Mouse (Mus musculus) ovary, adult 18-20 months (tissue): ENCODE results near the gene Polr1e.
"Not testable (repeated sequence)": the region's sequence is repeated elsewhere in the genome, so short reads cannot be mapped to it uniquely, and the experiment has no call there.

ENCODE experiments used
- DNase-seq: peaks from one replicate; pipeline ENCODE4 v3.0.0; 2022; ENCODE audit warnings: low spot score, mixed read lengths

Gene Polr1e

DNA sequence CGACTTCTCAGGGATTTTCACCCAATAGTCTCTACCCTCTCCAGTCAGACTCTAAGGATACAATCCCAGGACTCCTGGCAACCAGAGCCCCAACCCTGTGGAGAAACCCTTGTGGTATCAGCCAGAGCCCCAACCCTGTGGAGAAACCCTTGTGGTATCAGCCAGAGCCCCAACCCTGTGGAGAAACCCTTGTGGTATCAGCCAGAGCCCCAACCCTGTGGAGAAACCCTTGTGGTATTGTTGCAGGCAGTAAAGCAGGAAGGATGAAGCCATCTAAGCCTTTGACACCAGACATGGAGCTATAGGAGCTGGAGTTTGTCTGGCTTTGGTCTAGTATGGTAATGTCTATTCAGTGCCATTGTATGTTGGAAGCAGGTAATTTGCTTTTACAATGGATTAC is 45.5 kb downstream of the Polr1e start:
- DNase-seq: not testable (repeated sequence)

DNA sequence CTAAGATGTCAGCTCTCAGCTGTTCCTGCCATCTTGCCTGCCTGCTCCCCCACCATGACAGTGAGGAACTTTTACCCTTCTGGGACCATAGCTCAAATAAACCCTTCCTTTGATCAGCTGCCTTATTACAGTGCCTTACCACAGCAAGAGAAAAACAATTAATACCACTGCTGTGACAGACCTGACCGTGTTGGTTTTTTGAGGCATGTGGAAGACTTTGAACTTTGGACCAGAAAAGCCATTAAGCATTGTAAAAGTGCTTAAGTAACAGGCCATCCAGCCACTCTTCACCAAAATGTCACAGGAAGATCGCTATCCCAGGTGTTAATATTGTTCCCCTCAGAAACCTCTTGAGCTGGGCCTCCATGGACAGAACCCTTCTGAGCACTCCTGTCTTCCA is 46.2 kb downstream of the Polr1e start:
- no peak for DNase-seq

DNA sequence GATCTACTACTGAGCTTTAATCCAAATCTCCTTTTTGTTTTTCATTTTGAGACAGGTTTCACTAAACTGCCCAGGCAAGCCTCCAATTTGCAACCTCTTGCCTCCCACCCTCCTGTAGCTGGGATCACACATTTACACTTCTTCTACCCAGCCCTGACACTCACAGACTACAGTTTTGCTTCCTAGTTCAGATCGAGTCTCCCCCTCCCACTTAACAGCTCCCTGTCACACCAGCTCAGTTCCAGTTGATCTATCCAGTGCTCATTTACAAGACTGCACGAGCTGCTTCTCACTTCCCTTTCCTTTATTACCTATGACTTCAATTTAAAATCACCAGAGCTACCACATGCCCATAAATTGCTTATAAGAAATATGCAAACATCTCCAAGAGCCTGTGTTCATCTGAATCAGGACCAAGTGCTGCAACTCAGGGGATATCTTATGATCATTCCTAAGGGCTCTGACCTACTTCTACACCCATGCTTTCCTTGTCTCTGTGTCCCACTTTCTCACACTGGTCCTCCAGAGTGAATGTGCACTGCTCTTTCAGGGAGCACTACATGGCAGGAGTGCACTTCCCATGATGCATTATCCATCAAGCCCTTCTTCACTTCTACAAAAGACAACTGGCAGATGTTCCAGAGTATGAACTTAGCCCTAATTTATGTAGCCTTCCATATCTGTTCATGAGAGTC is 47.8 kb downstream of the Polr1e start:
- no peak for DNase-seq

DNA sequence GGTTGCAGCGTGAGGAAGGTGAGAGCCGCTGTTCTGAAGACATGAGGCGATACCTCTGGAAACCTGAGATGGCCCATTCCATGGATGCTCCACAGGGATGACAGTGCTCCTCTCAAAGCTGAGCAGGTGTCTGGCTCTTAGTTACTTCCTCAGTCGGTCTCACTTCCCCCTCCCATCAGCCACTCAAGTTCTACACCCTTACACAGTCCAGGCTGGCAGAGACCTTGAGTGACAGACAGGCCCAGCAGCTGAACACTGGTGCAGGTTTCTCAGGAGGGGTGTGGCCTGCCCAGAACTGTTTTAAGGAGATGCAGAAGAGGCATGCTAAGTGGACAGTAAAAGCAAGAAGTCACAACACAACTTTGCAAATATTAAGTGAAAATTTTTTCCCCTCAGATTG is 49.4 kb downstream of the Polr1e start:
- DNase-seq: no peak

DNA sequence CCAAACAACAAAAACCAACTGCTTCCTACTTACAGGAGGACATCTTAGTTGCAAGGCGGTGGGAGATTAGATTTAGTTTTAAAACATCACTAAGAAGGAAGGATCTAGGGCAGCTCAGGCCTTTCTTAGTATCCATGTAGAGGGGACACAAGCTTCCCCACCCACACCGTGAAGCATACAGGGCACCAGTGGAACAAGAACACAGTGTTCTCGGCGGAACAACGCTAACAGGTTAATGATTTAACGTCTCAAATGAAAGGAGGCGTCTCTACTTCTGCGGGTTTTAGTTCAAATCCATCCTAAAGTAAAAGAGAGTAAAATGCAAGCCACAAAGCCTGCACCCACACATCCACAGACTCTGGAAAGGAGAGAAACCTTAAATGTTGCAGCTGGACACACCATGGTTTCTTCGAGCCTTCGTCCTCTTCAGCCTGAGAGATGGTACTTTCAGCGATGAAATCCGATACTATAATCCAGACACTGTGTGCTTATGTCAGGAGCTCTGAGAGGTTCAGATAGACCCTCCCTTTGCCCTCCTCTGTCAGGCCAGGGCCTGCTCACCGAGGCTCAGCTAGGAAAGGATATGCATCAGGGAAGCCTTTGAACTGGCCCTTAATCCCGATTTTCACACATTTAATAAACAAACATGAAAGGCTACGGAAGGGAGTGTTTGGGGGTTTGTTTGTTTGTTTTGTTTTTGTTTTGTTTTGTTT is 54.0 kb downstream of the Polr1e start:
- DNase-seq: no peak

DNA sequence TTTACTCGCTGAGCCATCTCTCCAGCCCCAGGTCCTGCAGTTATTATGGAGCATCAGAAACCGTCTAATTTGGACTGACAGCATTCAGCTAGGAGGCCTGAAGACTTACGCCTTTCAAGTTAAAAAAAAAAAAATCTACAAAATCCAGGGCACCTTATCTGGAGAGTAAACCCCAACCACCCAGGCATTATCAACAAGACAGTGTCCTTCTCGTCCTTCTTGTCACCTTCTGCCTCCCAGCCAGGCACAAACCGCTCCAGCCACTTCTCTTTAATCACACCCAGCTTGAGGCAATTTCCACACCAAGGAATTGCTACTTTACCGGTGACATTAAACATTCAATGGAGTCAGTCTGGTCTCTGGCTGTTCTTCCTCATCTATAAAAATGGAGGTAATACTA is 55.2 kb downstream of the Polr1e start:
- DNase-seq: no peak

DNA sequence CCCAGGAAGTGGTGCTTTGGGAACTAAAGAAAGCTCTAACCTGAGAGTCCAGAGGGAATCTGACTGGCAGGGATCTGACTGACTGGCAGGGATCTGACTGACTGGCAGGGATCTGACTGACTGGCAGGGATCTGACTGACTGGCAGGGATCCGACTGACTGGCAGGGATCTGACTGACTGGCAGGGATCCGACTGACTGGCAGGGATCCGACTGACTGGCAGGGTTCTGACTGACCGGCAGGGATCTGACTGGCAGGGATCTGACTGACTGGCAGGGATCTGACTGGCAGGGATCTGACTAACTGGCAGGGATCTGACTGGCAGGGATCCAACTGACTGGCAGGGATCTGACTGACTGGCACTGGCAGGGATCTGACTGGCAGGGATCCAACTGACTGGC is 62.7 kb downstream of the Polr1e start:
- not testable (repeated sequence) for DNase-seq

DNA sequence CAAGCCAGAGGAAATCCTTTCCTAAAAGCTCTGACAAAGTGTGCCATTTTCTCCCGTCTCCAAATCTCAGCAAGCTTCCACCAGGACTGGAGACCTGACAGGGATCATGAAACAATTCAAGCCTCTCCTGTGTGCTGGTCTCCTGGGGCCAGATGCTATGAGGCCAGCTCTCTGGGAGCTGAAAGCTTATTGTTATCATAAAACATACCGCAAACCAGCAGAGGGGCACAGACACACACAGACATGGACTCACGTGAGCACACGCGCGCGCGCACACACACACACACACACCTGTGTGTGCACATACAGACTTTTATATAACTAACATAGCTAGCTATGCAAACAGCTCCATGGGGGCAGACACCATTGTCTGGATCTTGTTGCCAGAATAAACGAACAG is 64.6 kb downstream of the Polr1e start:
- no peak for DNase-seq

DNA sequence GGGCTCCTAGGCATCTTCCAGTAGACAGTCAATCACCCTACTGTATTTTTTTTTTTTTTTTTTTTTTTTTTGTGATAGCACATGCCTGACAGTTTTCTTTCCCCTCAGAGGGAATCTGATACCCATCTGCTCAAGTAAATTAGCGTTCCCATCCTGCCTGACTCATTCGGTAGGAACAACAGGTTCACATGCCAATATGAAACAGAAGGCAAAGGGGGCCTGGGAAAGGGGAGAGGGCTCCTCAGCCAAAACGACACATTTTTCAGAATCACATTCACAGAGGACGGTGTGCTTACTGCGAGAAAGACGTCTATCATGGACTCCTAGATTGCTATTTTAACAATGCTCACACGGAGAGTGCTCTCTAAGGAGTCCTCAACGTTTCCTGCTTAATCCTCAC is 65.1 kb downstream of the Polr1e start:
- DNase-seq: no peak

DNA sequence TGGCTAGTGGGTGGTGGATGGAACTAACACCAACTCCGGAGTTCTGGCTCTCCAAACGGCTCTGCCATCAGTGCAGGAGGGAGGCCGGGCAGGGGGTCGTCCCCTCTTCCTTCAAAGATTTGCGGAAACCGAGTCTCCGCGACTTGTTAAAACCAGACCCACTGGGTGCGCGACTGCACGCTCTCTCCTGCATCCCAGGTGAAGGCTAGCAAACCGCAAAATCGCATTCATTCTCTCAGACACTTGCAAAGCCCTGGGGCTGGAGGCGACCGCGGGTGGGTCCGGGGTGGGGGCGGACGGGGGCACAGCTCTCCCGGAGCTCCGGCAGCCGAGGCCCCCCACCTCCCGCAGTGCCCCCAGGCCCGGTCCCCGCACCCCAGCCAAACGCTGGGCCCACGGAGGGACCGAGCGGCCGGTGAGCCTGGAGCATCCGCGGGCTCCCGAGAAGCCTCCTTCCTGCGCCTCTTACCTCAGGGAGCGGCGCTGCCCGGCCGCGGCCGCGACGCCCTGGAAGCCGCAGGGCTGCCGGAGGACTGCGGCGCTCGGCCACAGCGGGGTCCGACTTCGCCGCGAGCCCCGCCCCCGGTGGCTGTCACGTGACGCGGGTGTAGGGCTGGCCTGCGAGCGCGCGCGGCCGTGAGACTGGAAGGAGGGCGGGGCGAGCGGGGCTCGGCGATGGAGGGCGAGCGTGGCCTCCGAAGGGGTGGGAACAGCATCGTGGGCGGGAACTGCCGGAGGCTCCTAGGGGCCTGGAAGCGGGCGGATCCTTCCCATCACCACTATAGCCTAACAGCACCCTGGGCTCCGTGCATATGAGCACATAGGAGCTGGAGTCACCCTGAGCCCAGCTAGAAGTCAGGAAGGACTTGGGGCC is 65.9 kb downstream of the Polr1e start, which contains the start of gene Fbxo10:
Gene Fbxo10 (minus strand): TSS at position 584 of the 874 bp plus-strand sequence.
- DNase-seq: peak; percentile 92

DNA sequence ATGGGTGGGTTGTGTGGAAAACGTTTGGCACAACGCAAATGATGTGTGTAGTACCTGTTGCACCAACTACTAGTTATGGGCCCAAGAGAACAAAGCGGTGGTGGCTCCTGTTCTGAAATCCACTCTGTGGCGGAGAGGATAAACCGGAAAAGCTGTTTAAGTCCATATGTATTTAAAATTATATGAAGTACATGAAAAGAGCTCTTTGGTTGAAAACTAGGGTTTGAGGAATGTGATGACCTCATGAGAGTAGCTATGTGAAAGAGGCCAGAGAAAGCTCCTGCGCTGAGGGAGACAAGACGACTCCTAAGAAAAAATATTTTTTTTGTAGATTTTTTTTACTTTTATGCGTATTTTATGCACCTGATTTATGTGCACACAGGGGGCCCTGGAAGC is 66.5 kb downstream of the Polr1e start:
- no peak for DNase-seq
